Mouse (Mus musculus): ENCODE results near the gene Sprr1b. TPM values are rescaled to one million over a fixed set of nuclear protein-coding genes. Genes with fewer than 3 reads are reported as not detected.
"Not testable (repeated sequence)": the region's sequence is repeated elsewhere in the genome, so short reads cannot be mapped to it uniquely, and the experiment has no call there.

Gene Sprr1b
- polyA plus RNA-seq (2015; fragmentation: Nextera tagmentation; extraction: Ambion mirVana) = not detected in 2 replicates

GRCm38 (mm10) chr3:92438689-92439088 is at the start of gene Sprr1b:
TSS of gene Sprr1b (minus strand) at chr3:92438789.
- ATAC-seq (ENCODE audit: borderline replicate concordance, extremely low read depth, low FRiP score, low TSS enrichment) = no peak
- Histone ChIP-seq H3K4me1 (no peaks in the 10 kb centered on the region), H3K27ac (no peak within 1 kb of the TSS), H3K27me3 (no peaks in the 10 kb centered on the region), H3K4me3 (no peak within 1 kb of the TSS), H3K36me3 (no peaks in the 10 kb centered on the region), H3K9ac (no peak within 1 kb of the TSS), H3K9me3 (no peaks in the 10 kb centered on the region), H3K4me2 (no peak within 1 kb of the TSS)
- WGBS = 89% methylated on average over 3 of the region's 3 CpGs

GRCm38 (mm10) chr3:92486307-92486706 is 47.7 kb upstream of the Sprr1b start:
- Histone ChIP-seq H3K36me3 (no peaks in the 10 kb centered on the region), H3K4me3 (no peak overlapping the region), H3K27ac (no peak overlapping the region; the same call in 1 of the 2 replicates), H3K9ac (no peak overlapping the region), H3K4me1 (peaks cover 3% of the 10 kb centered on the region; the same call in 1 of the 2 replicates), H3K4me2 (no peak overlapping the region), H3K9me3 (no peaks in the 10 kb centered on the region), H3K27me3 (no peaks in the 10 kb centered on the region)
- WGBS = 17% methylated on average over 1 of the region's 1 CpGs
- peak; percentile 67; the same call in 1 of the 2 replicates for ATAC-seq (ENCODE audit: borderline replicate concordance, extremely low read depth, low FRiP score, low TSS enrichment)

- Histone ChIP-seq H3K4me3 (no peak within 1 kb of the TSS), H3K9me3 (no peaks in the 10 kb centered on the region), H3K36me3 (no peaks in the 10 kb centered on the region), H3K27me3 (no peaks in the 10 kb centered on the region), H3K9ac (no peak within 1 kb of the TSS), H3K27ac (no peak within 1 kb of the TSS; the same call in 1 of the 2 replicates), H3K4me1 (peaks cover 3% of the 10 kb centered on the region; the same call in 1 of the 2 replicates), H3K4me2 (no peak within 1 kb of the TSS)
- ATAC-seq (ENCODE audit: borderline replicate concordance, extremely low read depth, low FRiP score, low TSS enrichment) = no peak
Observed at GRCm38 (mm10) chr3:92485863-92486262, 47.3 kb upstream of the Sprr1b start, which contains the start of gene Sprr1a. TSS of gene Sprr1a (minus strand) at chr3:92485895.

GRCm38 (mm10) chr3:92481249-92481648 is 42.7 kb upstream of the Sprr1b start:
- ATAC-seq (ENCODE audit: borderline replicate concordance, extremely low read depth, low FRiP score, low TSS enrichment); H3K4me2 ChIP-seq; H3K4me1 ChIP-seq; H3K27me3 ChIP-seq; H3K9me3 ChIP-seq; H3K27ac ChIP-seq; H3K36me3 ChIP-seq; H3K9ac ChIP-seq; H3K4me3 ChIP-seq: not testable (repeated sequence)

- 61% methylated on average over 2 of the region's 2 CpGs for WGBS
- no peaks in the 10 kb centered on the region for H3K27me3 ChIP-seq
- H3K4me1 ChIP-seq = no peaks in the 10 kb centered on the region
- ATAC-seq (ENCODE audit: borderline replicate concordance, extremely low read depth, low FRiP score, low TSS enrichment) = no peak
- no peaks in the 10 kb centered on the region for H3K9me3 ChIP-seq
- no peak overlapping the region for H3K4me3 ChIP-seq
- no peaks in the 10 kb centered on the region for H3K36me3 ChIP-seq
- no peak overlapping the region for H3K27ac ChIP-seq
- H3K4me2 ChIP-seq = no peak overlapping the region
- H3K9ac ChIP-seq = no peak overlapping the region
Observed at GRCm38 (mm10) chr3:92470111-92470510, 31.5 kb upstream of the Sprr1b start.

GRCm38 (mm10) chr3:92467424-92467823 is 28.8 kb upstream of the Sprr1b start:
- Histone ChIP-seq H3K4me3 (no peak overlapping the region), H3K9ac (no peak overlapping the region), H3K36me3 (no peaks in the 10 kb centered on the region), H3K27me3 (no peaks in the 10 kb centered on the region), H3K4me2 (no peak overlapping the region), H3K27ac (no peak overlapping the region), H3K9me3 (no peaks in the 10 kb centered on the region), H3K4me1 (no peaks in the 10 kb centered on the region)
- ATAC-seq (ENCODE audit: borderline replicate concordance, extremely low read depth, low FRiP score, low TSS enrichment) = no peak

GRCm38 (mm10) chr3:92466576-92466975 is 28.0 kb upstream of the Sprr1b start:
- Histone ChIP-seq H3K36me3 (no peaks in the 10 kb centered on the region), H3K4me3 (no peak overlapping the region), H3K27me3 (no peaks in the 10 kb centered on the region), H3K9ac (no peak overlapping the region), H3K27ac (no peak overlapping the region), H3K4me2 (no peak overlapping the region), H3K9me3 (no peaks in the 10 kb centered on the region), H3K4me1 (no peaks in the 10 kb centered on the region)
- 50% methylated on average over 1 of the region's 1 CpGs for WGBS
- no peak for ATAC-seq (ENCODE audit: borderline replicate concordance, extremely low read depth, low FRiP score, low TSS enrichment)

GRCm38 (mm10) chr3:92458620-92459019 is 20.0 kb upstream of the Sprr1b start, which contains the start of gene Sprr3:
TSS of gene Sprr3 (minus strand) at chr3:92458720.
- no peaks in the 10 kb centered on the region for H3K4me1 ChIP-seq
- 52% methylated on average over 2 of the region's 2 CpGs for WGBS
- no peak within 1 kb of the TSS for H3K4me2 ChIP-seq
- no peak within 1 kb of the TSS for H3K27ac ChIP-seq
- H3K27me3 ChIP-seq = no peaks in the 10 kb centered on the region
- no peak within 1 kb of the TSS for H3K9ac ChIP-seq
- H3K36me3 ChIP-seq = no peaks in the 10 kb centered on the region
- H3K4me3 ChIP-seq = no peak within 1 kb of the TSS
- no peaks in the 10 kb centered on the region for H3K9me3 ChIP-seq
- ATAC-seq (ENCODE audit: borderline replicate concordance, extremely low read depth, low FRiP score, low TSS enrichment) = no peak

- Histone ChIP-seq H3K27me3 (no peaks in the 10 kb centered on the region), H3K4me2 (no peak overlapping the region), H3K4me3 (no peak overlapping the region), H3K36me3 (no peaks in the 10 kb centered on the region), H3K9ac (no peak overlapping the region), H3K9me3 (no peaks in the 10 kb centered on the region), H3K27ac (no peak overlapping the region), H3K4me1 (no peaks in the 10 kb centered on the region)
- no peak for ATAC-seq (ENCODE audit: borderline replicate concordance, extremely low read depth, low FRiP score, low TSS enrichment)
- WGBS = 56% methylated on average over 5 of the region's 5 CpGs
Observed at GRCm38 (mm10) chr3:92455151-92455550, 16.6 kb upstream of the Sprr1b start.

- ATAC-seq (ENCODE audit: borderline replicate concordance, extremely low read depth, low FRiP score, low TSS enrichment) = no peak
- Histone ChIP-seq H3K4me3 (no peak overlapping the region), H3K9me3 (no peaks in the 10 kb centered on the region), H3K4me2 (no peak overlapping the region), H3K9ac (no peak overlapping the region), H3K4me1 (no peaks in the 10 kb centered on the region), H3K27ac (no peak overlapping the region), H3K27me3 (no peaks in the 10 kb centered on the region), H3K36me3 (no peaks in the 10 kb centered on the region)
- WGBS = 85% methylated on average over 3 of the region's 3 CpGs
Observed at GRCm38 (mm10) chr3:92440177-92440576, 1.6 kb upstream of the Sprr1b start.

GRCm38 (mm10) chr3:92432282-92432681 is 6.3 kb downstream of the Sprr1b start, which contains the start of gene Sprr2k:
TSS of gene Sprr2k (plus strand) at chr3:92432582.
- no peak for ATAC-seq (ENCODE audit: borderline replicate concordance, extremely low read depth, low FRiP score, low TSS enrichment)
- no peak within 1 kb of the TSS for H3K4me3 ChIP-seq
- WGBS = 83% methylated on average over 2 of the region's 2 CpGs
- H3K36me3 ChIP-seq = no peaks in the 10 kb centered on the region
- no peak within 1 kb of the TSS for H3K27ac ChIP-seq
- no peaks in the 10 kb centered on the region for H3K4me1 ChIP-seq
- no peaks in the 10 kb centered on the region for H3K9me3 ChIP-seq
- no peak within 1 kb of the TSS for H3K4me2 ChIP-seq
- no peak within 1 kb of the TSS for H3K9ac ChIP-seq
- no peaks in the 10 kb centered on the region for H3K27me3 ChIP-seq

- no peaks in the 10 kb centered on the region for H3K4me1 ChIP-seq
- H3K27ac ChIP-seq = no peak within 1 kb of the TSS
- WGBS = 93% methylated on average over 6 of the region's 6 CpGs
- H3K4me3 ChIP-seq = no peak within 1 kb of the TSS
- no peaks in the 10 kb centered on the region for H3K27me3 ChIP-seq
- H3K36me3 ChIP-seq = no peaks in the 10 kb centered on the region
- no peak for ATAC-seq (ENCODE audit: borderline replicate concordance, extremely low read depth, low FRiP score, low TSS enrichment)
- no peak within 1 kb of the TSS for H3K9ac ChIP-seq
- H3K9me3 ChIP-seq = no peaks in the 10 kb centered on the region
- H3K4me2 ChIP-seq = no peak within 1 kb of the TSS
Observed at GRCm38 (mm10) chr3:92429323-92429722, 9.3 kb downstream of the Sprr1b start, which contains the start of gene Gm9774. TSS of gene Gm9774 (minus strand) at chr3:92429423.

- H3K4me1 ChIP-seq = no peaks in the 10 kb centered on the region
- H3K27ac ChIP-seq = no peak within 1 kb of the TSS
- H3K9me3 ChIP-seq = no peaks in the 10 kb centered on the region
- ATAC-seq (ENCODE audit: borderline replicate concordance, extremely low read depth, low FRiP score, low TSS enrichment) = no peak
- WGBS = 84% methylated on average over 2 of the region's 2 CpGs
- H3K27me3 ChIP-seq = no peaks in the 10 kb centered on the region
- H3K36me3 ChIP-seq = no peaks in the 10 kb centered on the region
- H3K4me2 ChIP-seq = no peak within 1 kb of the TSS
- H3K9ac ChIP-seq = no peak within 1 kb of the TSS
- H3K4me3 ChIP-seq = no peak within 1 kb of the TSS
Observed at GRCm38 (mm10) chr3:92417782-92418181, 20.8 kb downstream of the Sprr1b start, which contains the start of gene Sprr2j-ps. TSS of gene Sprr2j-ps (plus strand) at chr3:92418082.

All from lung, embryonic 15.5 days (tissue).